Mouse (Mus musculus) neutrophil, adult 65 days (primary cell): ENCODE results near the gene Gm5862. TPM values are rescaled to one million over a fixed set of nuclear protein-coding genes. Genes with fewer than 3 reads are reported as not detected.

ENCODE experiments used
- total RNA-seq: library from RNA; stranded (reverse); gene quantifications from 2 replicates; pipeline ENCODE4 v1.2.4, GENCODE M21; 2023

The Gm5862 gene
- total RNA-seq, result not detected in 2 replicates

GRCm38 (mm10) chr5:26022816-26023215 lies at the start of gene Gm5862:
Gene Gm5862 (minus strand): TSS chr5:26022916.

GRCm38 (mm10) chr5:26058481-26058880 lies 35.8 kb upstream of the Gm5862 start, which contains the start of gene Gm7347:
Gene Gm7347 (minus strand): TSS chr5:26058581.

GRCm38 (mm10) chr5:26039458-26039857 lies 16.7 kb upstream of the Gm5862 start, which contains the start of gene Speer4a:
Gene Speer4a (minus strand): TSS chr5:26039558.

GRCm38 (mm10) chr5:26004698-26005097 lies 18.0 kb downstream of the Gm5862 start, which contains the start of gene Gm1979:
Gene Gm1979 (minus strand): TSS chr5:26004798.

GRCm38 (mm10) chr5:25988550-25988949 lies 34.2 kb downstream of the Gm5862 start, which contains the start of gene Gm21698:
Gene Gm21698 (minus strand): TSS chr5:25988650.

GRCm38 (mm10) chr5:25972563-25972962 lies 50.2 kb downstream of the Gm5862 start, which contains the start of gene Gm21680:
Gene Gm21680 (minus strand): TSS chr5:25972663.

Other genes starting within 250 kb of the Gm5862 start
- not detected in 2 replicates for gene Gm21663, start 80.5 kb downstream of the Gm5862 start, total RNA-seq
- gene Gm21671, start 68.5 kb downstream of the Gm5862 start, total RNA-seq, result not detected in 2 replicates
- gene Gm21680, start 50.3 kb downstream of the Gm5862 start, total RNA-seq, result not detected in 2 replicates
- gene Gm21698, start 34.3 kb downstream of the Gm5862 start, total RNA-seq, result not detected in 2 replicates
- not detected in 2 replicates for gene Gm1979, start 18.1 kb downstream of the Gm5862 start, total RNA-seq
- gene Speer4a, start 16.6 kb upstream of the Gm5862 start, total RNA-seq, result not detected in 2 replicates
- not detected in 2 replicates for gene Gm7347, start 35.7 kb upstream of the Gm5862 start, total RNA-seq
- not detected in 2 replicates for gene Gm10471, start 66.4 kb upstream of the Gm5862 start, total RNA-seq
- not detected in 2 replicates for gene 5031410I06Rik, start 82.4 kb upstream of the Gm5862 start, total RNA-seq
- gene Gm10220, start 98.5 kb upstream of the Gm5862 start, total RNA-seq, result not detected in 2 replicates
- gene Gm7361, start 234.8 kb upstream of the Gm5862 start, total RNA-seq, result not detected in 2 replicates